Mouse (Mus musculus) c-Kit-negative CD71-positive TER-119-positive erythroid progenitor cells, embryonic 14.5 days (primary cell): Measurements from ENCODE around the gene Prnp.

ENCODE experiments used
- DNase-seq: peaks from one replicate; pipeline ENCODE4 v3.0.0-alpha.2; 2013; ENCODE audit warnings: low read depth, low spot score

Prnp gene

GRCm38 (mm10) chr2:131909683-131910572 lies at the start of gene Prnp, which contains the start of gene Prn:
Gene Prnp (plus strand): TSS chr2:131909928.
Gene Prn (plus strand): TSS chr2:131909957.
- peak; percentile 91 for DNase-seq

GRCm38 (mm10) chr2:131862617-131863275 lies 47.0 kb upstream of the Prnp start:
- DNase-seq = no peak

GRCm38 (mm10) chr2:131863472-131863871 lies 46.3 kb upstream of the Prnp start:
- no peak for DNase-seq

- no peak for DNase-seq
Measured at GRCm38 (mm10) chr2:131864262-131864796, 45.4 kb upstream of the Prnp start.

- no peak for DNase-seq
Measured at GRCm38 (mm10) chr2:131866676-131867075, 43.1 kb upstream of the Prnp start.

GRCm38 (mm10) chr2:131868983-131869382 lies 40.7 kb upstream of the Prnp start:
- no peak for DNase-seq

GRCm38 (mm10) chr2:131873376-131873775 lies 36.4 kb upstream of the Prnp start:
- no peak for DNase-seq

- DNase-seq = no peak
Measured at GRCm38 (mm10) chr2:131876551-131877265, 33.0 kb upstream of the Prnp start.

GRCm38 (mm10) chr2:131881766-131882165 lies 28.0 kb upstream of the Prnp start:
- no peak for DNase-seq

- no peak for DNase-seq
Measured at GRCm38 (mm10) chr2:131883136-131883535, 26.6 kb upstream of the Prnp start.

GRCm38 (mm10) chr2:131886503-131887160 lies 23.1 kb upstream of the Prnp start:
- no peak for DNase-seq

- DNase-seq = no peak
Measured at GRCm38 (mm10) chr2:131888233-131888632, 21.5 kb upstream of the Prnp start.

- DNase-seq = no peak
Measured at GRCm38 (mm10) chr2:131892534-131892933, 17.2 kb upstream of the Prnp start.

- no peak for DNase-seq
Measured at GRCm38 (mm10) chr2:131895106-131895505, 14.6 kb upstream of the Prnp start.

GRCm38 (mm10) chr2:131896011-131896410 lies 13.7 kb upstream of the Prnp start:
- DNase-seq = no peak

GRCm38 (mm10) chr2:131897336-131898109 lies 12.2 kb upstream of the Prnp start:
- DNase-seq = no peak

GRCm38 (mm10) chr2:131902423-131902822 lies 7.3 kb upstream of the Prnp start:
- DNase-seq = no peak

- no peak for DNase-seq
Measured at GRCm38 (mm10) chr2:131902867-131903266, 6.9 kb upstream of the Prnp start.

- peak; percentile 28 for DNase-seq
Measured at GRCm38 (mm10) chr2:131905025-131905424, 4.7 kb upstream of the Prnp start.

- DNase-seq = no peak
Measured at GRCm38 (mm10) chr2:131905776-131906175, 4.0 kb upstream of the Prnp start.

- DNase-seq = no peak
Measured at GRCm38 (mm10) chr2:131906266-131906665, 3.5 kb upstream of the Prnp start.
